Mouse (Mus musculus): Measurements from ENCODE around the gene Nlrp10.

- TF ChIP-seq ZC3H11A (IDR thresholded peaks at IDR 0.05; ENCODE audit: borderline replicate concordance, low read depth, low read length) (no peak), CHD2 (IDR thresholded peaks at IDR 0.05; ENCODE audit: low read depth, low read length) (no peak)
These were observed 19.3 kb upstream of the Nlrp10 start for GRCm38 (mm10) chr7:108949301-108949700.

Measured in ES-E14 (cell line).